ENCODE assay signal across 15 mouse cellular contexts in genomic region chr2:84382556-84382955, GRCm38 (mm10).
"Had no signal": no experiment of that assay in that cellular context is flagged by ENCODE, and none has a peak within 500 bp of the region (broad histone marks: within the 10 kb centered on the region; RNA-seq: fewer than 3 reads in every experiment).

No protein-coding gene starts in this region.

- H3K9ac ChIP-seq: neural tube, embryonic 15.5 days; stomach, embryonic 15.5 days had no signal

- DNase-seq: retina, postnatal 1 day; right cerebral cortex, adult 18-20 months; right cerebral cortex, postnatal 14 days; right cerebral cortex, postnatal 25 days; right cerebral cortex, postnatal 4 days; spleen, adult 18-20 months; thymus, adult 18-20 months; thymus, adult 2 months; thymus, postnatal 14 days; thymus, postnatal 25 days; thymus, postnatal 36 days; thymus, postnatal 4 days had no signal

- H3K27ac ChIP-seq: neural tube, embryonic 15.5 days; stomach, embryonic 15.5 days; stomach, postnatal 0 days had no signal

- H3K4me3 ChIP-seq: neural tube, embryonic 15.5 days; stomach, embryonic 15.5 days had no signal

- H3K4me2 ChIP-seq: neural tube, embryonic 15.5 days; stomach, embryonic 15.5 days had no signal

- H3K27me3 ChIP-seq: neural tube, embryonic 15.5 days; stomach, embryonic 15.5 days had no signal

- H3K36me3 ChIP-seq: neural tube, embryonic 15.5 days; stomach, embryonic 15.5 days had no signal

- H3K4me1 ChIP-seq: stomach, embryonic 15.5 days had no signal

- H3K9me3 ChIP-seq: neural tube, embryonic 15.5 days; stomach, embryonic 15.5 days had no signal
